Mouse (Mus musculus) CH12.LX (cell line): ENCODE results near the gene Fhit. TPM values are rescaled to one million over a fixed set of nuclear protein-coding genes. Genes with fewer than 3 reads are reported as not detected.

Source experiments
- DNase-seq: peaks from one replicate; pipeline ENCODE4 v3.0.0-alpha.2; 2013; ENCODE audit errors: extremely low read depth
- H3K27ac ChIP-seq: 2 replicates; pipeline ENCODE4 v1.5.1; 2012; ENCODE audit warnings: low read depth, mild to moderate bottlenecking, control low read depth, moderate library complexity; ENCODE audit not compliant: insufficient read depth
- H3K27me3 ChIP-seq: replicated peaks from 2 replicates; pipeline ENCODE3; 2012; ENCODE audit warnings: inconsistent platforms
- H3K36me3 ChIP-seq, 2 experiments: replicated peaks in 1 of 2; 2 replicates each; pipeline versions ENCODE3 to v1.6.1; 2012; ENCODE audit warnings: inconsistent platforms in 1 of 2, low read length in 1 of 2, mild to moderate bottlenecking in 1 of 2, mixed read lengths in 1 of 2, moderate library complexity in 1 of 2; ENCODE audit not compliant: control insufficient read depth in 1 of 2, insufficient read depth in 1 of 2
- H3K4me1 ChIP-seq, 2 experiments: 2 replicates each; pipeline ENCODE4 v1.6.1; 2012; ENCODE audit warnings: inconsistent platforms in 1 of 2, moderate library complexity in 1 of 2; ENCODE audit not compliant: insufficient read depth in 2 of 2, control insufficient read depth in 1 of 2
- H3K4me2 ChIP-seq: 2 replicates; pipeline ENCODE4 v1.6.1; 2012; ENCODE audit warnings: low read depth, mild to moderate bottlenecking, control low read depth; ENCODE audit not compliant: poor library complexity, insufficient read depth, severe bottlenecking
- H3K4me3 ChIP-seq, 3 experiments: fragments of 150-350 bp in 1 of 3; sonication (generic) in 1 of 3; replicated peaks in 1 of 3; 2 replicates each; pipeline versions ENCODE3 to v1.5.1; 2011 to 2012; ENCODE audit warnings: low read depth in 2 of 3, low read length in 2 of 3, mild to moderate bottlenecking in 2 of 3, moderate library complexity in 2 of 3, control low read depth in 1 of 3, improper control_type of control experiment in 1 of 3, inconsistent platforms in 1 of 3, mixed read lengths in 1 of 3; ENCODE audit not compliant: poor library complexity in 1 of 3
- H3K79me2 ChIP-seq: replicated peaks from 2 replicates; pipeline ENCODE4 v1.6.1; 2012; ENCODE audit warnings: mild to moderate bottlenecking, moderate library complexity; ENCODE audit not compliant: control insufficient read depth, poor library complexity, insufficient read depth, severe bottlenecking; ENCODE audit errors: extremely low read depth
- H3K9ac ChIP-seq: 2 replicates; pipeline ENCODE4 v1.6.1; 2012; ENCODE audit warnings: low read depth, mild to moderate bottlenecking, control low read depth, moderate library complexity; ENCODE audit not compliant: insufficient read depth
- H3K9me3 ChIP-seq: replicated peaks from 2 replicates; pipeline ENCODE3; 2012; ENCODE audit warnings: low read length, inconsistent platforms, mixed read lengths
- CHD1 ChIP-seq: IDR thresholded peaks from 2 replicates; pipeline ENCODE4 v1.6.1; 2012; ENCODE audit warnings: low read depth, low read length, improper control_type of control experiment, inconsistent platforms
- CTCF ChIP-seq, 2 experiments: IDR thresholded peaks in 1 of 2; conservative IDR thresholded peaks in 1 of 2; 2 replicates each; pipeline ENCODE4 v1.5.1; 2011 to 2012; ENCODE audit warnings: low read depth in 2 of 2, low read length in 2 of 2, improper control_type of control experiment in 1 of 2, inconsistent platforms in 1 of 2, mild to moderate bottlenecking in 1 of 2, moderate library complexity in 1 of 2
- ELF1 ChIP-seq: IDR thresholded peaks from 2 replicates; pipeline ENCODE4 v1.6.1; 2014; ENCODE audit warnings: low read depth, mild to moderate bottlenecking, inconsistent platforms, low read length, improper control_type of control experiment
- ETS1 ChIP-seq: conservative IDR thresholded peaks from 2 replicates; pipeline ENCODE4 v1.6.1; 2012; ENCODE audit warnings: low read depth, mild to moderate bottlenecking, inconsistent platforms, low read length, improper control_type of control experiment, moderate library complexity
- GABPA ChIP-seq: IDR thresholded peaks from 2 replicates; pipeline ENCODE4 v1.6.1; 2012; ENCODE audit warnings: low read depth, low read length, improper control_type of control experiment, inconsistent platforms; ENCODE audit not compliant: insufficient replicate concordance
- HCFC1 ChIP-seq: IDR thresholded peaks from 2 replicates; pipeline ENCODE4 v1.6.1; 2012; ENCODE audit warnings: low read depth, mild to moderate bottlenecking, inconsistent platforms, low read length, improper control_type of control experiment
- IRF4 ChIP-seq: IDR thresholded peaks from 2 replicates; pipeline ENCODE4 v1.6.1; 2014; ENCODE audit warnings: low read depth, mild to moderate bottlenecking, inconsistent platforms, low read length, improper control_type of control experiment
- JUN ChIP-seq: IDR thresholded peaks from 2 replicates; pipeline ENCODE4 v1.6.1; 2011; ENCODE audit warnings: low read depth, mild to moderate bottlenecking, low read length, improper control_type of control experiment, moderate library complexity; ENCODE audit not compliant: insufficient read depth
- KAT2A ChIP-seq: IDR thresholded peaks from 2 replicates; pipeline ENCODE4 v1.6.1; 2012; ENCODE audit warnings: low read length, improper control_type of control experiment, inconsistent platforms; ENCODE audit not compliant: insufficient replicate concordance
- MAFK ChIP-seq: IDR thresholded peaks from 2 replicates; pipeline ENCODE4 v1.6.1; 2011; ENCODE audit warnings: low read length, improper control_type of control experiment; ENCODE audit not compliant: insufficient replicate concordance
- MEF2A ChIP-seq: IDR thresholded peaks from 2 replicates; pipeline ENCODE4 v1.6.1; 2014; ENCODE audit warnings: low read depth, mild to moderate bottlenecking, inconsistent platforms, low read length, improper control_type of control experiment, borderline replicate concordance
- MYC ChIP-seq: IDR thresholded peaks from 2 replicates; pipeline ENCODE4 v1.6.1; 2011; ENCODE audit warnings: low read depth, mild to moderate bottlenecking, improper control_type of control experiment, low read length
- NRF1 ChIP-seq: IDR thresholded peaks from 2 replicates; pipeline ENCODE4 v1.6.1; 2014; ENCODE audit warnings: low read depth, mild to moderate bottlenecking, inconsistent platforms, low read length, improper control_type of control experiment, moderate library complexity
- POLR2A ChIP-seq: IDR thresholded peaks from 2 replicates; pipeline ENCODE4 v1.6.1; 2011; ENCODE audit warnings: low read depth, mild to moderate bottlenecking, improper control_type of control experiment, low read length
- RCOR1 ChIP-seq: conservative IDR thresholded peaks from 2 replicates; pipeline ENCODE4 v1.6.1; 2012; ENCODE audit warnings: low read depth, mild to moderate bottlenecking, inconsistent platforms, low read length, improper control_type of control experiment
- SMC3 ChIP-seq: IDR thresholded peaks from 2 replicates; pipeline ENCODE4 v1.6.1; 2011; ENCODE audit warnings: low read depth, low read length, improper control_type of control experiment
- TCF12 ChIP-seq: IDR thresholded peaks from 2 replicates; pipeline ENCODE4 v1.6.1; 2014; ENCODE audit warnings: low read depth, mild to moderate bottlenecking, inconsistent platforms, low read length, improper control_type of control experiment
- UBTF ChIP-seq: IDR thresholded peaks from 2 replicates; pipeline ENCODE4 v1.6.1; 2012; ENCODE audit warnings: low read depth, mild to moderate bottlenecking, inconsistent platforms, low read length, improper control_type of control experiment, moderate library complexity
- USF1 ChIP-seq: IDR thresholded peaks from 2 replicates; pipeline ENCODE4 v1.6.1; 2014; ENCODE audit warnings: low read depth, mild to moderate bottlenecking, inconsistent platforms, low read length, improper control_type of control experiment
- ZC3H11A ChIP-seq: IDR thresholded peaks from 2 replicates; pipeline ENCODE4 v1.6.1; 2012; ENCODE audit warnings: low read depth, mild to moderate bottlenecking, inconsistent platforms, low read length, improper control_type of control experiment
- ZMIZ1 ChIP-seq: IDR thresholded peaks from 2 replicates; pipeline ENCODE4 v1.6.1; 2012; ENCODE audit warnings: low read depth, mild to moderate bottlenecking, inconsistent platforms, low read length, improper control_type of control experiment
- dilution Hi-C: fragments of 300-500 bp; cut with MboI; formaldehyde crosslinking; loops from 2 replicates; pipeline ENCODE4 v1.14.3; 2020; ENCODE audit warnings: low sequenced_read_pairs; ENCODE audit not compliant: extremely low pct_unique_long_range_greater_than_20kb, extremely low pct_ligation_motif_present
- in situ Hi-C: fragments of 300-500 bp; cut with MboI; formaldehyde crosslinking; loops from 3 replicates; pipeline ENCODE4 v1.14.3; 2019; ENCODE audit warnings: low sequenced_read_pairs, low pct_ligation_motif_present, low pct_unique_long_range_greater_than_20kb, mixed read lengths
- polyA plus RNA-seq: library from polyadenylated mRNA; unstranded; fragments of >175 nt; gene quantifications from 2 replicates; pipeline ENCODE4 v1.2.1, GENCODE M21; 2012; ENCODE audit warnings: low read depth; ENCODE audit not compliant: insufficient read length
- total RNA-seq, 2 experiments: library from RNA; depleted of rRNA; stranded (reverse); fragments of 300-350 nt in 1 of 2; fragments of >200 nt in 1 of 2; gene quantifications; 2 replicates each; pipeline ENCODE4 v1.2.3; 2012 to 2014

The Fhit gene
- total and polyA plus RNA-seq, 3 experiments = 0.64 to 1.9 (median 0.64) TPM

DNA sequence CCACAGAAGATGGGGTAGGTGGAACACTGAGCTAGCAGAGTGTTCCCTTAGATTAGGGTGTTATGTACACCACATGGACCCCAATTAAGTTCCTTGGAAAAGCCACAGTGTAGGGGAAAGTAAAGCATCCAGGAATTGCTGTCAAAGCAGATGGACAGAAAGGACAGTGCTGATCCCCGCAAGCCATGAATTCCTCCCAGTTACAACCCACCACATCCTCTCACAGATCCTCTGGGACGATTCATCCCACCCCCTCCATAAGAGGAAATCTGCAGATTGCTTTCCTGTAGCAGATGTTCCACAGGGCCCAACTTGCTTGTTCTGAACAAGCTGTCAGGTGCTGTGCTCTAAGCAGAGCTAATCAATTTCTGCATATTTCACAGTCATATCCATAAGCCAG lies 1644.2 kb downstream of the Fhit start:
- Histone ChIP-seq H3K79me2 (no peaks in the 10 kb centered on the region), H3K9ac (no peak overlapping the region), H3K36me3 (no peaks in the 10 kb centered on the region), H3K9me3 (no peaks in the 10 kb centered on the region), H3K4me2 (no peak overlapping the region), H3K27ac (no peak overlapping the region), H3K4me1 (peaks cover 0 to 17% of the 10 kb centered on the region in 2 experiments; a peak in 2 of 4 replicates), H3K4me3 (no peak overlapping the region), H3K27me3 (no peaks in the 10 kb centered on the region)
- dilution Hi-C loops (no loop called here), in situ Hi-C loops (no loop called here)
- no peak for DNase-seq
- TF ChIP-seq KAT2A (no peak), NRF1 (no peak), RCOR1 (no peak), MAFK (no peak), ELF1 (no peak), SMC3 (no peak), IRF4 (no peak), ETS1 (no peak), ZMIZ1 (no peak), MEF2A (no peak), ZC3H11A (no peak), JUN (no peak), USF1 (no peak), UBTF (no peak), CTCF (conservative IDR thresholded peaks at IDR 0.05 in 1 of 2, IDR thresholded peaks at IDR 0.05 in 1 of 2; ENCODE audit: low read depth in 2 of 2, low read length in 2 of 2) (no peak), CHD1 (no peak), TCF12 (no peak), HCFC1 (no peak)

DNA sequence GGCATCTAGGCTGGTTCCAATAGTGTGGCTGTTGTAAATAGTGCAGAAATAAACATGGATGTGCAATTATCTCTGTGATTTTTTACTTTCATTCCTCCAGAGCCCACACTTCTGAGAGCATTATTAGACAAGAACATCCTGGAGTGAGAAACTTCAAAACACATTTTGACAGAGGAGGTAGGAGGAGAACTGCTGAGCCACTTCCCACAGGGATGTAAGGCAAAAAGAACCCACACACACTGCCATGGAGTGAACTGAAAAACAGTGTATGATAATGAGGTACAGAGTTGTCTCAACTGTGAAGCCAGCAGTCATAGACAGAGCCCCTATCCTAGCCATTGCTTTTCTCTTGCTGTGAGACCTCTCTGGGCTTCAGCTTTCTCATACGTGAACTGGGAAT lies 1652.2 kb downstream of the Fhit start:
- H3K27ac ChIP-seq = no peak overlapping the region
- DNase-seq = no peak
- H3K79me2 ChIP-seq = no peaks in the 10 kb centered on the region
- no peak for TF ChIP-seq SMC3
- TF ChIP-seq ZC3H11A = no peak
- no peak for TF ChIP-seq HCFC1
- TF ChIP-seq RCOR1 = no peak
- no peak for TF ChIP-seq MYC
- no peak for TF ChIP-seq POLR2A
- no peak for TF ChIP-seq KAT2A
- TF ChIP-seq IRF4 = no peak
- no peak for TF ChIP-seq GABPA
- no peak for TF ChIP-seq NRF1
- no peak for TF ChIP-seq ETS1
- TF ChIP-seq CTCF (conservative IDR thresholded peaks at IDR 0.05 in 1 of 2, IDR thresholded peaks at IDR 0.05 in 1 of 2; ENCODE audit: low read depth in 2 of 2, low read length in 2 of 2) = no peak
- no peaks in the 10 kb centered on the region for H3K9me3 ChIP-seq
- H3K4me3 ChIP-seq = no peak overlapping the region
- dilution Hi-C loops (no loop called here), in situ Hi-C loops (no loop called here)
- H3K4me2 ChIP-seq = no peak overlapping the region
- H3K27me3 ChIP-seq = no peaks in the 10 kb centered on the region
- H3K36me3 ChIP-seq = no peaks in the 10 kb centered on the region
- H3K4me1 ChIP-seq = no peaks in the 10 kb centered on the region
- H3K9ac ChIP-seq = no peak overlapping the region

Other genes starting within 250 kb of the Fhit start
- 0.46 and 1.4 TPM in 2 replicates for gene Gm3839, start 194.7 kb upstream of the Fhit start, total RNA-seq (2012; rRNA removed)
- gene Gm3839, start 194.7 kb upstream of the Fhit start, total RNA-seq (2014; rRNA removed) = 0.61 and 0.82 TPM in 2 replicates
- gene Gm3839, start 194.7 kb upstream of the Fhit start, polyA plus RNA-seq = 0.67 and 0.94 TPM in 2 replicates